Mouse (Mus musculus) heart, postnatal 14 days (tissue): ENCODE measurements at regions not wholly inside any gene's neighbourhood (a gene's known extent, or its start where the extent isn't known, plus 50 kb on each side); places are given as distances from the start of the nearest gene placed in this dataset.

Experiments
- DNase-seq, 2 experiments: peaks; one replicate each; pipeline ENCODE4 v3.0.0; 2021 to 2022
- intact Hi-C: fragments of 180-260 bp; cut with DNase I; formaldehyde crosslinking; loops from one replicate; pipeline ENCODE4 v1.15.1; 2025

DNA sequence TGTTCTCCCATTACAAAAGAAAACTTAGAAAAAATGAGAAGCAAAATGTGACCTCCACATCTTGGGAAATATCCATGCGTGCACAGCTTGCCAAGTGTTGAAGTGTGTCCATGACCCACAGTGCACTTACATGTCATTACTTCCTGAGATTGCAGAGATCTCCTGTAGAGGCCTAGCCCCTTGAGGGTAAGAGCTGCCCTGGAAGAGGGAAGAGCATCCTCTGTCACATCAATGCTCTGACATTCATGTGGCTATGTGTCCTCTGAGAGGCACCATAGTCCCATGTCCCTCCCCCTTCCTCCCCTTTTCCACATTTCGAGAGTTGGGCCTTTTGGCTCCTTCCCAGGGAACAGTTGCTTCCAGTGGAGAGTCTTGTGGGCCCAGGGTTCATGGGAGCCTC is 121.4 kb upstream of the Gas1 start:
- DNase-seq = peak; percentile 30 to 48
- intact Hi-C loops = loop anchor here (5.0 kb wide), 1 partner anchor 121 kb away; the partner anchor contains the start of gene Gas1

- no peak for DNase-seq
- intact Hi-C loops = loop anchor here (5.0 kb wide), 1 partner anchor 122 kb away; the partner anchor contains the start of gene Gas1
Observed at GRCm38 (mm10) chr13:60299076-60299475, 121.9 kb upstream of the Gas1 start.

DNA sequence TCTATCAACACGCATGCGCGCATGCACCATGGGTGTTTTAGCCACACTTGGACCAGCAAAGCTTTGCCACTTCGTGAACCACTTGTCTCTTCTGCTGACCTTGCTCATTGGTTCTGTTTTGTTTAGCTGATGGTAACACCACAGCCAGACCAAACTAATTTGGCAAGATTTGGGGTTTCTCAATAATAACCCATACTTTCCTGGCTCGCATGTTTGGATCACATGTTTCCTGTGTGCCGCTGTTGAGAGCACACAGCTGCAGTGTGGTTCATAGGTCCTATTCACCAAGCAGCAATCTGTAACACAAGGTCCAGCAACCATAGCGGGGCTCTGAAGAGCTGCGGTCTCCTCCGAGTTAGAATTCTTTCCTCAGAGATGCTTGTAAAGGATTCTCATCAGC is 126.4 kb upstream of the Gas1 start:
- intact Hi-C loops = no loop called here

GRCm38 (mm10) chr13:60305028-60305810 is 128.1 kb upstream of the Gas1 start:
- no peak for DNase-seq

More for the DNA sequence above, 126.4 kb upstream of the Gas1 start:
- no peak for DNase-seq

DNA sequence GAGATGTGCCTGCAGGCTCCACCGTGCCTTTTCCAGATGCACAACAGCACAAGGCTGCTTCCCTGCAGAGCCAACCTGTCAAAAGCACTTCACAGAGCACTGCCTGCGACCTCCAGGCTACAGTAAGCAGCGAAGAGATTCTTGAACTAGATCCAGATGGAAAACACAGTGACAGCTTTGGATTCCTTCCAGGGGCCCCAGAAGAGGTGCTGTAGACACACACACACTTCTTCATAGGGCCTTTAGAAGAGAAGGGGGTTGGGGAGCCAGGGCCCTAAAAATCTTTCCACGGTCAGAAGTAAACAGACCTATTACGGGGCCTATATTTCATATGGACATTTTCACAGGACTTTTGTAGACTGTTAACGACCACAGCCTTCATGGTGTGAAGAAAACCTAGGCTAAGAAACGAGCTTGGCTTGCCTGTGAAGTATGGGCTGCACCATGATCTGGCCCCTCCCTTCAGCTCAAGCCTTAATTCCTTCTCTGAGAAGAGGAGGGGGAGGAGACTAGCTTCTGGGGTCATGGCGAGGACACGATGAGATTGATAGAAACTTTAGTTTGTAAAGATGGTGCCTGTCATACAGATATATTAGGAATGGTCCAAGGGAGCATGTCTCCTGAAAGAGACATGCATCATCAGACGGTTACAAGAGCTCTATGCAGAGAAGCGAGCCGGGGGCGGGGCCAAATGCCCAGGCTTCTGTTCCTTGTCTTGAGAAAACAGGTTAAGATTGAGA is 131.1 kb upstream of the Gas1 start:
- intact Hi-C loops = no loop called here
- peak in 1 of 2 experiments; percentile 57 for DNase-seq

More at GRCm38 (mm10) chr13:60305028-60305810, 128.1 kb upstream of the Gas1 start:
- intact Hi-C loops = no loop called here

DNA sequence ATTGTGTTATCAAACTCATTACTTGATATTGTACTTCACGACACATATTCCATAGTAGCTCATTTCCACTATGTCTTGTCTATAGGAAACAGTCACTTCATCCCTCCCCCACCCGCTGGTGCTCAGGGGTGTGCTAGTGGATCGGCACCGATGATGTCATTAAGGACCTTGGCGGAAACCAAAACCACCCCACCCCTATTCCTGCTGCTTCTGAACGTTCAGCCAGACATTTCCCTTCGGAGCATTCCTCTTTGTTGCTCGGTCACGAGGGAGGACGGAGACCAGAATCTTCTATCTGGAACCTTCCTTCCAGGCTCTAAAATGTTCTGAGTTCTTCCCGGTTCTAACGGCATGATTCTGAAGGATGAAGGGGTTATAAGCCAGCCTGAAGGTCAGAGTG is 132.3 kb upstream of the Gas1 start:
- intact Hi-C loops = no loop called here
- no peak for DNase-seq

DNA sequence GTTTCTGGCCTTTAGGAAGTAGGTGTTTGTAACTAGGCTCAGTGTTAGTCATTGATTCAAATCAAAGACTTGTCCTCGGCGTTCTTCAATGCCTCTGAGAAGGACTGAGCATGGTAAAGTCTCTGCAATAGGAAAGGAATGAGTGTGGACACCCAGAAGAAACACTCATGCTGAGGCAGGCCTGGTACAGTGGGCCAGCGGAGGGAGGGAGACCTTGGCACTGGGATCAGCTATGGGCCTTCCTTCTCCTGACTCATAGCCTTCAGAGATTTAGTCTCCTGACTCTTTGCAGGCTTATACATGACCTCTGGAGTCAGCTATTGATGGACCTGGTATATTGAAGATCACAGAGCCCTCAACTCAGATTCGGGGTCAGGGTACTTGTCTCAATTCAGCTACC is 132.8 kb upstream of the Gas1 start:
- intact Hi-C loops = no loop called here
- no peak for DNase-seq

GRCm38 (mm10) chr13:60312397-60313085 is 135.4 kb upstream of the Gas1 start:
- intact Hi-C loops = no loop called here
- no peak for DNase-seq

GRCm38 (mm10) chr13:60318436-60319020 is 141.4 kb upstream of the Gas1 start:
- intact Hi-C loops = no loop called here
- DNase-seq = no peak

- intact Hi-C loops = no loop called here
- no peak for DNase-seq
Observed at GRCm38 (mm10) chr13:60319268-60319667, 142.1 kb upstream of the Gas1 start.

GRCm38 (mm10) chr13:60319861-60320602 is 142.9 kb upstream of the Gas1 start:
- intact Hi-C loops = no loop called here
- no peak for DNase-seq

DNA sequence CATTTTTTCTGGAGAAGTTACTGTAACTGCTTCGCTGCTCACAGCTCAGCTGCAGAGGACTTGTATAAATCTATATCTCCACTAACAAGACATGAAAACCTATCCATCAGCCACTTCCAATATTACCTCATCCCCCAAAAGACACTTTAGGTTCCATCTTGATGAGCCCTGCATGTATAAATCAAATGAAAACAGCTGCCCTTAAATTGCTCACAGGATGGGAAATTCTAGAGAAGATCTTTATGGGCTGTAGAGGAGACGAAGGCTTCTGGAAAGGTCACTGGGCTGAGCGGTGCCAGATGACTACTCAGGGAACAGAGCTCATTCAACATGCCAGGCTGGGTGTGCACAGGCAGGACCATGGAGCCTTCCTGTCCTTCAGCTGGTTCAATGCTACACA is 145.4 kb upstream of the Gas1 start:
- intact Hi-C loops = no loop called here
- DNase-seq = no peak

DNA sequence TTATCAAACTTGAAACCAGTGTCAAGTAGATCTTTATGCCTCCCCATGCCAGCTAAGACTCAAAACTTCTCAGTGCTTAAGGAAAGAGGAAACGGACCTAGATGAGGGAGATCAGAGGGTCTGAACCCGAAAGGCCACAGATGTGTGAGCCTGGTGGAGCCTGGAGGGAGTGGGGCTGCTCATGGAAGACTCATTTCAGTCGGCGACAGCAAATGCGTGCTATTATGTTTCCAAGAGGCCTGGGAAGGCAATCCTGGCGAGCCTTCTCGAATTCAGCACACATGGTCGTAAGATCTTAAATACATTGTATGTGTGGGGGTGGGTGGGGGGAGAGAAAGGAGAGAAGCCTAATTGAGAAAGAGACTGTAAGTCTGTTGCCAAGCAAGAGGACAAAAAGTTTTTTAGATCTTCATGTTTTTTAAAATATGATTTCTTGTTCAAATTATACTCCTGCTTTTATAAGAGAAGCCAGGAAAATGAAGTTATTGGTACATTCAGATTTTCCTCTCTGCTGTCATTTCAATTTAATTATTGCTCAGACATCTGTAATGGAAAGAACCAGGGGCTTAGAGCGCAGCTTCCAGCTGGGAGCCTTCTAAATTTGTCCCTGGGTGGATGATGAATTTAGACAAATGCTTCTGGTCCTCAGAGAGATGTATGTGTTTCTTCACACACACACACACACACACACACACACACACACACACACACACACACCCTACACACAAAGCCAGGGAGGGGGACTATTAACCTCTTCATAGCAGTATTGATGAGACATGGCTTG is 153.5 kb upstream of the Gas1 start:
- no peak for DNase-seq
- intact Hi-C loops = loop anchor here (10.0 kb wide), 1 partner anchor 476 kb away; no protein-coding TSS in a partner anchor

- no peak for DNase-seq
- intact Hi-C loops = loop anchor here (5.0 to 10.0 kb wide), 2 partner anchors 159 to 481 kb away; partner anchors contain the start of gene Gas1
Observed at GRCm38 (mm10) chr13:60336196-60336595, 159.0 kb upstream of the Gas1 start.

DNA sequence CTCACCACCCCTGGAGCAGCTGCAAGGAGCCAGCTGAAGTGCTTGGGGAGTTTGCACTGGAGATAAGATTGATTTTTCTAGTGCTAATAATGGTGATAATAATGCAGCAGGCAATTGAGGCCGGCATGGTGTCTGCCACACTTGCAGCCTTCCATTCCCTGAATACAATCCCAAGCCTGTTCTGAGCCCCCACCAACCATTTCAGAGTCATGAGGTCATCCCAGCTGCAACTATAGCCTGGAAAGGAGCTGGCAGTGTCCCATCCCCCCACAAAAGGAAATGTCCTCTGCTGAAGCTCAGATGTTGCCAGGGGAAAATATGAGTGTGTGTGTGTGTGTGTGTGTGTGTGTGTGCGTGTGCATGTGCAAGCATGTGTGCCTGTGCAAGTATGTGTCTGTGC is 160.2 kb upstream of the Gas1 start:
- intact Hi-C loops = loop anchor here (5.0 to 10.0 kb wide), 2 partner anchors 160 to 483 kb away; partner anchors contain the start of gene Gas1

GRCm38 (mm10) chr13:60338107-60338506 is 160.9 kb upstream of the Gas1 start:
- no peak for DNase-seq
- intact Hi-C loops = loop anchor here (5.0 to 10.0 kb wide), 2 partner anchors 161 to 483 kb away; partner anchors contain the start of gene Gas1

More for the DNA sequence above, 160.2 kb upstream of the Gas1 start:
- DNase-seq = peak in 1 of 2 experiments; percentile 34

GRCm38 (mm10) chr13:60340068-60340467 is 162.9 kb upstream of the Gas1 start:
- intact Hi-C loops = no loop called here

GRCm38 (mm10) chr13:60347881-60348280 is 170.7 kb upstream of the Gas1 start:
- intact Hi-C loops = no loop called here
- DNase-seq = peak; percentile 20 to 36

More at GRCm38 (mm10) chr13:60340068-60340467, 162.9 kb upstream of the Gas1 start:
- DNase-seq = no peak

DNA sequence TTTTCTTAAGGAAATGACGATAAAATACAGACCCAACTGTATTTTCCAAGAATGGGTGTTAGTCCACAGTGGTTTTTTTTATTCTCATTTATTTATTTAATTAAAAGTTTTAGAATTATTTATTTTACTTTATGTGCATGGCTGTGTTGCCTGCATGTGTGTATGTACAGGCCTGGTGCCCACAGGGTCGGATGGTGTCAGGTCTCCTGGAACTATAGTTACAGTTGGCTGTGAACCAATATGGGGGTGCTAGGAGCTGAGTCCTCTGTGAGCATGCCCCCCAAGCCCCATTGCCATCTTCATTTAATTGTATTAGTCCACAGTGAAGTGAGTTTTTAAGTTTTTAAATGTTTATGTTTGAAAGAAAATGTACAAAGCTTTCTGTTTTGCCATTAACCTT is 171.3 kb upstream of the Gas1 start:
- no peak for DNase-seq
- intact Hi-C loops = no loop called here
